Mouse (Mus musculus) spleen, postnatal 36 days (tissue): ENCODE data around the gene Dusp3.

Experiments used
- DNase-seq, 2 experiments: peaks; one replicate each; pipeline ENCODE4 v3.0.0; 2022; ENCODE audit warnings: low spot score in 2 of 2, mixed read lengths in 1 of 2

Dusp3 gene

GRCm38 (mm10) chr11:101936421-101936820 is 50.4 kb downstream of the Dusp3 start:
- no peak for DNase-seq

- no peak for DNase-seq
These were observed 51.1 kb downstream of the Dusp3 start for GRCm38 (mm10) chr11:101935743-101936142.

GRCm38 (mm10) chr11:101931978-101932377 is 54.8 kb downstream of the Dusp3 start:
- DNase-seq = no peak

GRCm38 (mm10) chr11:101928030-101928762 is 58.6 kb downstream of the Dusp3 start:
- DNase-seq = peak; percentile 17 to 39

- DNase-seq = no peak
These were observed 59.7 kb downstream of the Dusp3 start for GRCm38 (mm10) chr11:101926951-101927589.

- DNase-seq = peak; percentile 14 to 31
These were observed 61.2 kb downstream of the Dusp3 start for GRCm38 (mm10) chr11:101925636-101926035.

GRCm38 (mm10) chr11:101924441-101924976 is 62.3 kb downstream of the Dusp3 start:
- no peak for DNase-seq

GRCm38 (mm10) chr11:101923988-101924387 is 62.8 kb downstream of the Dusp3 start:
- DNase-seq = no peak

- DNase-seq = no peak
These were observed 65.4 kb downstream of the Dusp3 start for GRCm38 (mm10) chr11:101921361-101921952.
